Mouse (Mus musculus) heart, postnatal 14 days (tissue): ENCODE results near the gene En1. TPM values are rescaled to one million over a fixed set of nuclear protein-coding genes. Genes with fewer than 3 reads are reported as not detected.

Source experiments
- DNase-seq, 2 experiments: peaks; one replicate each; pipeline ENCODE4 v3.0.0; 2021 to 2022
- intact Hi-C: fragments of 180-260 bp; cut with DNase I; formaldehyde crosslinking; loops from one replicate; pipeline ENCODE4 v1.15.1; 2025
- total RNA-seq, 2 experiments: library from RNA; stranded (reverse); gene quantifications; 2 replicates each; pipeline ENCODE4 v1.2.3; 2021

The En1 gene
- total RNA-seq, 2 experiments from 2014 or later = not detected

DNA sequence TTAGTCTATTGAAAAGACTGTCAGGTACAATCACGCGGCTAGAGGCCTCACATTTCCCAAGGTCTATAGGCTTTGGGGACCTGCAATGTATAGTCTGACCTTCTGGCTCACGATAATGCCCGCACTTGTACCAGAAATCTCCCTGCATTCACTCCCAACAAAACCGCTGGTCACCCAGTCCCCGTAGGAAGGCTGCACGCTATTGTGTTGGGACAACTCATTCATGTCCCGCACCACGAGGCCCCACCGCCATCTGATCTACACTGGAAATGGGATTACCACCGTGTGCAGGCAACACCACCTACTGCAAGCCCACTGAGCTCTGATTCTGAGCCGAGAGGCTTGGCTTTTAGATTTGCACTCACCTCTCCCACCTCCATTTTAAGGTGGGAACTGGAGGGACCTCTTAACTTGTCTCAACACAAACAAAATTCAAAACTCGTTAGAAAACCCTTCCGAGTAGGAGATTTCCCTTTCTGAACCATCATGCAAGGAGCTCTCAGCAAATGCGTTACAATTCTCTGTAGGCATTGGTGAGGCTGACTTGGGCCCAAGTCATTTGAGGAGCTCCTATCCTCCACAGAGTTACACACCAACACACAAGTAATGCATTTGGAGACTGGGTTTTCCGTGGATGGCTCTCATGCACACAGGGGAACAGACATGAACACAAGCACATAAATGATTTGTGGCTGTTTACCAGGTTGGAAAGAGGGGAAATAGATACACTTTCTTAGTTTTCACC is 3.9 kb upstream of the En1 start:
- intact Hi-C loops = no loop called here
- DNase-seq = no peak

DNA sequence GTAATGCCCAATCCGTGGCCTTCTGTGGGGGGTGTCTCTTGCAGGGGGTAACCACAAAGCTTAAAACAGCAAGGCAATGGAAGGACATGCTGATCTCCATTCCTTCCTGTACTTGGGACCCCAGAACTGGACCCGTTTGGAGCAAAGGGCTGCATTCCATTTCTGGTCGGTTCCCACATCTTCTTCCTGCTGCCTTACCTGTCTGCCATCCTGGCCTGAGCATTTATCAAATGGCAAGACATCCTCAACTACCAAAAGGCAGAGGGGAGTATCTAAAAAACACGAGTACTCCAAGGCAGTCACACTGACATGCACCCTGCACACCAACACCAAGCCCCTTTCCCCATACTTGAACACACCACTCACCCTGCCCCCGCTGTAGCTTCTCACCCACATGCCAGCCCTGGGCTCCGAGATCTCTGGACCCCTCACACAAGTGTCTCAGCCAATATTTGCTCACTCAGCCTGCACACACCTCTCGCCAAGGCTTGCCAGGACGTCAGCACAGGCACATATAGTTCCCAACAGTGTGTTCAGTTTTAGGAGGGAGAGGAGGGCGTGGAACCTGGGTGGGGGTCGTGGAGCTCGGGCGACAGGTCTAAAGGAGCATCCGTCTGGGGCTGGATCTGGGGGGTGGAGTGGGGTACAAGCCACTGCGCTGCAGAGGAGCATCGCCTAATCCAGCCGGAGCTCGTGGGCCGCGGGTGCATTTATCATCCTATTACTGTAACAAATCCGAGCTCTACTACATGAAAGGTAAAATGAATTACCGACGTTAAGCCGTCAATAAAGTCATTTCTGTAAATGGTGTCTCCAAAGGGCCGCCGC is 2.7 kb upstream of the En1 start:
- DNase-seq = no peak
- intact Hi-C loops = no loop called here

DNA sequence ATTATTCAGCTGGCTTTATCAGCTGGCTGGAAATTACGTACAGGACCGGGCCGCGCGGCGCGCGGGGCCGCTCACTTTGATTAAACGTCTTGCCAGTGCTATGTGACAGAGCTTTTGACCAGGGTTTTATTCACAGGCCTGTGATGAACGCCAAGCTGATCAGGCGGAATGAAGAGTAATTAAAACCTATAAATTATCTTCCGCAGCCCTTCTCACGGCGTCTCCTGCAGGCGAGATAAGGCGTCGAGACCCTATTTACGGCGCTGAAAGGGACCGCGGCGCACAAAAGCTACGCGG is 2.1 kb upstream of the En1 start:
- intact Hi-C loops = no loop called here
- DNase-seq = no peak

DNA sequence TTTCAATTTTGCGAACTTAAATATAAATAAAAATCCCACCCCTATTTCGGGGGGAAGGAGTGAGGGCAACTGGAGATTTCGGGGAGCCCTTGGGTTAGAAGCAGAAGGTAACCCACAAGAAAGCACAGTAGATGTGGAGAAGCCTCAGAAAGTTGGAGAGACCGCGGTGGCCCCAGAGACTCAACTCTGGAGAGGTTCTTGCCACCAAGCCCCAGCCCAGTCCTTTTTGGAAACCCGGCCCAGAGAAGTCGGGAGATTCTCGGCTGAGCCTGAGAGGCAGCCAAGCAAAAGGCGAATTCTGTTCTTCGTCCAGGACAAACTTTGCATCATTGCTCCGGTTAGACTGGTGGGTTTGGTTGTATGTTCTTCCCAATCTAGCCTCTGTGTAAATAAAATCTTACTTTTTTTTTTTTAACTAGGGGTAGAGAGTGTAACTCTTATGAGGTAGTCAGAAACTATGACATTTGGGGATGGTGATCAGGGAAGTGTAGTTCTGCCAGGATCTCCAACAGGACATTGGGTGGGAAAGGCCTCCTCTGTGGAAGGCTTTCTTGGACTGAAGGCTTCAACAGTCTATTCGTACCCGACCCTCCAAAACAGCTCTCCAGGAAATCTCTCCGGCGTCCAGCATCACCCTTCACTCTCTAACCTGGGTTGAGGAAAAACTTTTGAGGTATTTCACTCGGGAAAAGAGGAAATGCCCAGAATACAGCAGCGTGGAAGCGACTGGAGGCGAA is 1.5 kb upstream of the En1 start:
- intact Hi-C loops = no loop called here
- DNase-seq = no peak

DNA sequence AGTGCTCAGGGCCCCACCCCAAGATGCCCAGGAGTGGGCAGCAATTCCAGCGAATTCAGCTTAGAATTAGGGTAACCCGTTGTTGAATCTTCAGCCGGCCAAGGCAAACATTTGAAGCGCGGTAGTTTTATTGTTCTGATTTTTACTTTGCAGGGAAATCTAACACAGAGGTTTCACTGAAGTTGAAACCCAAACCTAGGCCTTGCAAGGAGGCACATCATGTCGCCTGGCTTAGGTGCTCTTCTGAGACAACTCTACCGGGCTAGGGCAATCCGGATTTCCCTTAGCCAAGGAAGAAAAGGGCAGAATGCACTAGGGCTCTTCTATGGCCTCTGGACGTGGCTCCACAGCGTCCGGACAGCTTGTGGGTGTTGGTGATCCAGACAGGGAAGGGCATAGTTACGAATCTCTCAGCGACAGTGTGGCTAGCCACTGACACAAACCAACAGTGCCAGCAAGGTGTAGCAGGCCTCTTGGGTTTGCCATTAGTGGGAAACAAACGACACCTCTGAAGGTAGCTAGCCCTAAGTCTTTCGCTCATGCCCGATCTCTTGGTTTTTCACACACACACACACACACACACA is 873 bp upstream of the En1 start:
- DNase-seq = no peak

DNA sequence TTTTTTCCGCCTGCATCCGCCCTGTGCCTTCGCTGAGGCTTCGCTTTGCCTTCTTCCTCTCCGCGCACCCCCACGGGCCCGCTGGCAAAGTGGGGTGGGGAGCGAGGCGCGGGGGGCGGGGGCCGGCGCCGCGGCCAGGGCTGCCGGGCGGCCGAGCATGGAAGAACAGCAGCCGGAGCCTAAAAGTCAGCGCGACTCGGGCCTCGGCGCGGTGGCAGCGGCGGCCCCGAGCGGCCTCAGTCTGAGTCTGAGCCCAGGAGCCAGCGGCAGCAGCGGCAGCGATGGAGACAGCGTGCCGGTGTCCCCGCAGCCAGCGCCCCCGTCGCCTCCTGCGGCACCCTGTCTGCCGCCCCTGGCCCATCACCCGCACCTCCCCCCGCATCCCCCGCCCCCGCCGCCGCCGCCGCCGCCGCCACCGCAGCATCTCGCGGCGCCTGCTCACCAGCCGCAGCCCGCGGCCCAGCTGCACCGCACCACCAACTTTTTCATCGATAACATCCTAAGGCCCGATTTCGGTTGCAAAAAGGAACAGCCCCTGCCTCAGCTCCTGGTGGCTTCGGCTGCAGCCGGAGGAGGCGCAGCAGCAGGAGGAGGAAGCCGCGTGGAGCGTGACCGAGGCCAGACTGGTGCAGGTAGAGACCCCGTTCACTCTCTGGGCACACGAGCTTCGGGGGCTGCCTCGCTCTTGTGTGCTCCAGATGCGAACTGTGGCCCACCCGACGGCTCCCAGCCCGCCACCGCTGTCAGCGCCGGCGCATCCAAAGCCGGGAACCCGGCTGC is 848 bp downstream of the En1 start:
- intact Hi-C loops = no loop called here
- DNase-seq = peak in 1 of 2 experiments; percentile 15

More for the DNA sequence above, 873 bp upstream of the En1 start:
- intact Hi-C loops = no loop called here

DNA sequence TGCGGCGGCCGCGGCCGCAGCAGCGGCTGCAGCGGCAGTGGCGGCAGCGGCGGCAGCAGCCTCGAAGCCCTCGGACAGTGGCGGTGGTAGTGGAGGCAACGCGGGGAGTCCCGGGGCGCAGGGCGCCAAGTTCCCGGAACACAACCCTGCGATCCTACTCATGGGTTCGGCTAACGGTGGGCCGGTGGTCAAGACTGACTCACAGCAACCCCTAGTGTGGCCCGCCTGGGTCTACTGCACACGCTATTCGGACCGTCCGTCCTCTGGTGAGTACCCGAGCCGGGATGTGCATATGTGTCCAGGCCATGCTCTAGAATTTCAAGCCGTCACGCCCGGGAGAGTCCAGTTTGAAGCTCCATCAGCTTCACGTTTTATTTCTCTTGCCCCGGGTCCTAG is 1.4 kb downstream of the En1 start:
- DNase-seq = no peak
- intact Hi-C loops = no loop called here

DNA sequence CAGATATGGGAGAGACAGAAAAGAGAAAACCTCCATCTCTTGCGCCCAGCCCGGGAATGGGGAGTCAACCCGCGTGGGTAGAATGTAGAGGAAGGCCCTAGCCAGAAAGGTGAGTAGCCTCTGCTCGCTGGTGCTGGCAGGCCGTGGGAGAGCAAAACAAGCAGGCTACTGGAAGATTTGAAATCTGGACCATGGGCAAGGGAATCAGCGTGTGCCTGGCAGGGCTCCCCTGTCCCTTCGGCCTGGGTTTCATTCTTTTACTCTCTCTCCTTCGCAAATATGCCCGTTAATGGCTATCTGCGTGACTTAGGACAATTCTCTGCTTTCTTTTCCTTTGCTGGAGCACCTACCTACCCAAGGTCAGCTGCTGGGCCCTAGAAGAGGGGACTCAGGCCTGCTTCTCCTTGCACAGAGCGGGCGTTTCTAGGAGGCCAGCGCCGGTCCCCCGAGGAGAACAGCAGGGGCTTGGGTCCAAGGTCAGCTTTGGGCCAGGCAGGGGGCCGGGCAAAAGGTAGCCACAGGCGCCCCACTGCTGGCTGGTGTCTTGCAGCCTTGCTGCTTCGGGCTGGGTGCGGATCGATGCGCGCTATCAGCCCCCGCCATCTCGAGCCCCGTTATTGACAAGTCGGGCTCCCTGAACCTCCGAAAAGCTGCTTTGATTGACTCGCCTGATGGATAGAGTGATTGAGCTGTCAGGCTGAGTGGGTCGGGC is 2.4 kb downstream of the En1 start:
- intact Hi-C loops = loop anchor here (5.0 kb wide), 1 partner anchor 153 kb away; no protein-coding TSS in a partner anchor
- DNase-seq = no peak

DNA sequence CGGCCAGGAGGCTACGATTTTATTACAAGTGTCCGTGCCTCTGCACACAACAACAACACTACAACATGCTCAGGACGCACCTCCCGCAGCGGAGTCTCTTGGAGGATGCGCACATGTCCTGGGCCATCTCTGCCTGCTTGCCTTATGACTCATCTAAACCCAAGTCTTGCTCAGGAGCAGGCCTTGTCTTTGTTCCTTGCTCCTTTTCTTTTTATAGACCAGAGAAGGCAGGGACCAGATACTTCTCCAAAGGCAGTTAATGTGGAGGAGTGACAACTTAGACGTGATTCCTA is 2.9 kb downstream of the En1 start:
- no peak for DNase-seq
- intact Hi-C loops = loop anchor here (5.0 kb wide), 1 partner anchor 152 kb away; no protein-coding TSS in a partner anchor

DNA sequence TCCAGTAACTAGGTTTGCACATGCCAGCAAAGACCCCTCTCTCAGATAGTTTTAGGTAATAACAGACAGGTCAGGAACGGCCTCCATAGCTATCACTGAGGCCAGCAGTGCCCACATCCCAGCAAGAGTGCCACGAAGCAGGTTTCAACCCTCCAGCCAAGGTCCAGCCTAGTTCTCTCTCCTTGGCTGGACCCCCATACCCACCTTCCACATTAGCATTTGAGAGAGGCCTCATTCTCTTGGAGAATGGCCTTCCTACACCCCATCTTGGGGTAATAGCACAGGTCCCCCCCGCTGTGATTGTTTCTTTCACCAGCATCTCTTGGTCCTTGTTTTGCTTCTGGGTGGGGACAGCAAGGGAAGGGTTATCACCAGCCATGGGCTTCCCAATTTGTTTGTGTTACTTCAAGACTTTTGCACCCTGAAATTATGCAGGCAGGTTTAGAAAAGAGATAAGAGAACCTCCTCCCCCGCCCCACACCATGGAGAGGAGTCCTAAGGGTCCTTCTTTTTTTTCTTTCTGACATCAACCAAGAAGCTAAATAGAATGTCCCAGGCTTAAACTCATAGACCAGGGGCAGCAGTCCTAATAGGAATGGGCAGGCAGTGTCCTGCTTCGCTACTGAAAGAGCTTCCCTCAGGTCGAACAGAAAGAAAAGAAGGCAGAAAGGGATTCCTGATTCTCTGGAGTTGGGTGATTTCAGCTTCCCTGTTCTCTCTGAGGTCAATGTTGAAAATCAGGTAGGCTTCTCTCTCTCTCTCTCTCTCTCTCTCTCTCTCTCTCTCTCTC is 3.5 kb downstream of the En1 start:
- no peak for DNase-seq
- intact Hi-C loops = loop anchor here (5.0 kb wide), 1 partner anchor 152 kb away; no protein-coding TSS in a partner anchor

DNA sequence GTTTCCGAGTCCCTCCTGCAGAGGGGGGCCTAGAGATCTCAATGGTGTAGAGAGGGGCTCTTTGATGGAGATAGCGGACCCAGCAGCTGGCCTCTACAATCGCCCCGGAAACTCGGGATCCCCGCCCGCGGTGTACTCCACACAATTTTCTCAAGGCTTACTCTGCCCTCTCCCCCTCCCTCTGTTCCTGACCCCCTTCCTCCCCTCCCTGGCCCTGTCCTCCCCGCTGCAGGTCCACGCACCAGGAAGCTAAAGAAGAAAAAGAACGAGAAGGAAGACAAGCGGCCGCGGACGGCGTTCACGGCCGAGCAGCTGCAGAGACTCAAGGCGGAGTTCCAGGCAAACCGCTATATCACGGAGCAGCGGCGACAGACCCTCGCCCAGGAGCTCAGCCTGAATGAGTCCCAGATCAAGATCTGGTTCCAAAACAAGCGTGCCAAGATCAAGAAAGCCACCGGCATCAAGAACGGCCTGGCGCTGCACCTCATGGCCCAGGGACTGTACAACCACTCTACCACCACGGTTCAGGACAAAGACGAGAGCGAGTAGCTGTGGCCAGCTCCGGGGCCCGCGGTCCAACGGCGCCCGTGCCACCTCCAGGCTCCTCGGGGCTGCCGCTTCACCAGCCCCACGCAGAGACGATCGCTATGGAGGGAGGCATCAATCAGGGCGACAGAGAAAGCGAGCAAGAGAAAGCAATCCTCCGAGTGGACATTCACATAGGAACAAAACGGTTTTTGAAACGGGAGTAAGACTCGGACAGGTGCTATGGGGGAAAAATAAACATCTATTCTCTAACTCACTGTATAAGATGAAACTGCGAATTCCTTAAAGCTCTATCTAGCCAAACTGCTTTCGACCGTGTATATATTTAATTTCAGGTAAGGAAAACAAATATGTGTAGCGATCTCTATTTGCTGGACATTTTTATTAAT is 4.7 kb downstream of the En1 start:
- DNase-seq = peak; percentile 18 to 23
- intact Hi-C loops = loop anchor here (5.0 kb wide), 1 partner anchor 150 kb away; no protein-coding TSS in a partner anchor

DNA sequence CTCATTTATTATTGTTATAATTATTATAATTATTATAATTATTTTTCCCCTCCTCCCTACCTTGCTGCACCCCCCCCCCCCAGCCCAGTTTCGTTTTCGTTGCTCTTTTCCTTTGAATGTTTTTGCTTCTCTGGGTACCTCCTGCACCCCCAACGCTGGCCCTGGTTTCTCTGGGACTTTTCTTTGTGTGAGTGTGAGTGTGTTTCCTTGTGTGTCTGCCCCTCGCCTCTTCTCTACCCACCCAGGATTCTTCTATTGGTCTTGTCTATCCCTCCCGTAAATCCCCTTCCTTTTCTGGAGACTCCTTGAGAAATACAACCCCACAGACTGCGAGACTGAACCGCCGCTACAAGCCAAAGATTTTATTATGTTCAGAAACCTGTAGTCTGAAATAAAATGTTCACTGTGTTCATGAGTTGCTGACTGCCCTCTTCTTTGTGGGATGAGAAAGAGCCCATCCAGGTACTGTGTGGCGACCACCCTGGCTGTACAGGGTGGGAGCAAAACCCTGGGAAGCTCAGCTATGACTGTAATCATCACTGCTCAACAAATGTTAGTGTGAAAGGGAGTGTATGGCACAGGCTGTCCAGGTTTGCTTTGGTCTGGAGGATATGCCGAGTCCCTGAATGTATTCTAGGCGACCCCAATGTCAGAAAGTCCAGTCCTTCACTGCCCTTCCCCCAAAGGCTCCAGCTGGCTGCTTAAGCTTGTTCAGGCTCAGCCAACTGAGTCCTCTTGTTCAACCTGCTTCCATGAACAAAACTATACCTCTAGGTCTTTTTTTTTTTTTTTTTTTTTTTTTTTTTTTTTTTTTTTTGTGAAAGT is 5.6 kb downstream of the En1 start:
- intact Hi-C loops = loop anchor here (5.0 kb wide), 1 partner anchor 150 kb away; no protein-coding TSS in a partner anchor
- no peak for DNase-seq

DNA sequence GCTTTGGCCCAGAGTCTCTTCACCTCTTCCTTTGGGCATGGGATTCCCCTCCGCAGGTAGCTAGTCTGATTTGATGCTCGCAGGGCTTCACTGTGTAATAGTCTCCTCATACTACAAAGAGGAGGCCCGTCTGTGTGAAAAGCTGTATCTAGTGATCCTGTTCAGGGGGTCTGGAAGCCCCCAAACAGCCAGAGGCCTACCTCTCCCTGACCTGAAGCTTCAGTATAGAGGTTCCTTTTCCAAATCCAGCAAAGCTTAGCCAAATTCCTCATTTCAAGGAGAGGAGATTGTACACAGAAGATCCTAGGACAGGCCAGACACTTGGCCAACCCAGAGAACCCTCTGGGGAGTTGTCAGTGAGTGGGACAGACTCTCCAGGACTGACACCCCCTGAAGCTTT is 6.2 kb downstream of the En1 start:
- intact Hi-C loops = loop anchor here (5.0 kb wide), 1 partner anchor 149 kb away; no protein-coding TSS in a partner anchor

DNA sequence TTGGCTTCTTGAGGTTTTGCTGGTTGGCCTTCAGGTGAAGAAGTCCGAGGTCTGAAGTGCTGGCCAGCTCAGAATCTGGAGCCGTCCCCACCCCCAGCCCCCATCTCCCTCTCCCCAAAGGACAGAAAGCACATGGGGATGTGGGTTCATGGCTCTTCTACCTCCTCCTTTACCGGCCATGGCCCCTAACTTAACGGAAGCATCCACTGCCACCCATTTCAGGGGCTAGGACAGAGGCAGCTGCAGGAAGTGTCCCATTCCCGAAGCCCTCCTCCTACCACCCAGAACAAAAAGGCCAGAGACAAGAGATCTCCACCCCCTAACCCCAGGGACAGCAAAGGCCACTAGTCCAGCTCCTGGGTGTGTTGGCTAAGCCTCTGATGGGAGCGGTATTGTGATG is 7.4 kb downstream of the En1 start:
- no peak for DNase-seq
- intact Hi-C loops = loop anchor here (5.0 kb wide), 1 partner anchor 148 kb away; no protein-coding TSS in a partner anchor

More for the DNA sequence above, 6.2 kb downstream of the En1 start:
- no peak for DNase-seq

DNA sequence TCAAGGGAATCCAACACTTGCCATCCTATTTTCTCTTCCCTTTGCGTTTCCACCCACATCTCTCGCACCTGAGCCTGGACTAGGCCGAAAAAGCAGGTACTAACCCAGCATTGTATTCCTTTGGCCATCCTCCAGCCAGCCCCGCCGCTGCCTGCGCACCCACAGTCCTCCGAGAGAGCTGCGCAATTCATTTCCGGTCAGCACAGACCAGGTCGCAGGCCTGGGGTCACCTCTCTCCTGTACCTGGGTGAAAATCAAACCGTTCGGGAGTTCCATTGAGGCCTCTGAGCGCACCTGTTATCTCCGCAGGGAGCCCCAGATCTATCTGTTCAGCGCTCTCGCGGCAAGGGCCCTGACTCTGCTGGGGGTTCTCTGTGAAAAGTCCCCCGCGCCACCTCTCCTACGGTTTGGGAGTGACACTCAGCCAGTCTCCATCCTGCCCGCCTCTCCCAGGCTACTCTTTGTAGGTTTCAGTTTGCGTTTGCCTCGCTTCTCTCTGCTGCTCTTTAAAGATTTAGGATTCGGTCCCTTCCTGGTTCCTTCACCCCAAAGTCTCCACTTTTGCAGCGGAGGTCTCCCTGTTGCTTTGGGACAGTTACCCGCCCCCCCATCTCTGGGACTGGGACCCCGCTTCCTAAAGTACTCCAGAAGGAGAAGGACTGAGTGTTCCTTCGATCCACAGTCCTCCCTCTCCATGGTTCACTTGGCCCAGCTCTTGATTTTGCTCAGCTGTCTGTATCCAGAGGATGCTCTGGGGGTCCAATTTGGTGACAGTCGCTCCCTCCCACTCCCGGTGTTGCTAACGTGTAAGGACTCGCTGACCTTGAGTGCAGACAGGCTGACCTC is 11.5 kb downstream of the En1 start:
- intact Hi-C loops = no loop called here

More for the DNA sequence above, 11.5 kb downstream of the En1 start:
- DNase-seq = no peak
